Mouse (Mus musculus) liver, embryonic 11.5 days (tissue): ENCODE data around the gene Dennd6b. TPM values are rescaled to one million over a fixed set of nuclear protein-coding genes. Genes with fewer than 3 reads are reported as not detected.
A peak's percentile ranks its signal among the peaks of the same experiment; 100 is the strongest.

Experiments used
- ATAC-seq: fragments of 200-750 bp; cut with Nextera tagmentation; replicated peaks from 2 replicates; pipeline ENCODE4 v1.8.0; 2017; ENCODE audit warnings: moderate number of reproducible peaks, mild to moderate bottlenecking, moderate TSS enrichment, moderate library complexity; ENCODE audit not compliant: low FRiP score
- DNase-seq: peaks from one replicate; pipeline ENCODE4 v3.0.0-alpha.2; 2017; ENCODE audit warnings: low spot score
- H3K27ac ChIP-seq: fragments of 300-500 bp; sonication (generic); 2 replicates; pipeline ENCODE4 v1.5.1; 2014; ENCODE audit warnings: mild to moderate bottlenecking, low read depth, low read length, control low read depth
- H3K27me3 ChIP-seq: fragments of 300-500 bp; sonication (generic); replicated peaks from 2 replicates; pipeline ENCODE4 v1.6.1; 2014; ENCODE audit warnings: low read length, mixed read lengths; ENCODE audit not compliant: control insufficient read depth, insufficient read depth
- H3K36me3 ChIP-seq: fragments of 300-500 bp; sonication (generic); 2 replicates; pipeline ENCODE4 v1.6.1; 2014; ENCODE audit warnings: mild to moderate bottlenecking, low read length, moderate library complexity, mixed read lengths; ENCODE audit not compliant: control insufficient read depth, insufficient read depth
- H3K4me1 ChIP-seq: fragments of 300-500 bp; sonication (generic); replicated peaks from 2 replicates; pipeline ENCODE4 v1.6.1; 2014; ENCODE audit warnings: low read length, mixed read lengths; ENCODE audit not compliant: control insufficient read depth, insufficient read depth
- H3K4me2 ChIP-seq: fragments of 300-500 bp; sonication (generic); 2 replicates; pipeline ENCODE4 v1.6.1; 2014; ENCODE audit warnings: mild to moderate bottlenecking, control low read depth, moderate library complexity
- H3K4me3 ChIP-seq: fragments of 300-500 bp; sonication (generic); 2 replicates; pipeline ENCODE4 v1.5.1; 2014; ENCODE audit warnings: low read depth, low read length, control low read depth
- H3K9ac ChIP-seq: fragments of 300-500 bp; sonication (generic); 2 replicates; pipeline ENCODE4 v1.6.1; 2014; ENCODE audit warnings: low read depth, low read length, control low read depth
- H3K9me3 ChIP-seq: fragments of 300-500 bp; sonication (generic); 2 replicates; pipeline ENCODE4 v1.6.1; 2016; ENCODE audit warnings: low read length, inconsistent platforms, mixed read lengths; ENCODE audit not compliant: control insufficient read depth
- WGBS: fragments of 180-500 bp; shearing (Covaris S2); extraction: QIAGEN DNeasy Blood & Tissue Kit; methylation state at CpG from one replicate; pipeline ENCODE4 v1.1.7; 2014; 5-methylcytosine and 5-hydroxymethylcytosine counted together
- polyA plus RNA-seq: library from polyadenylated mRNA; unstranded; fragments of >200 nt; fragmentation: Nextera tagmentation; extraction: Ambion mirVana; gene quantifications from 2 replicates; pipeline ENCODE4 v1.2.1, GENCODE M21; 2014

Gene Dennd6b
- polyA plus RNA-seq = 9.5 and 10.5 TPM in 2 replicates

- H3K4me1 ChIP-seq = peaks cover 15% of the 10 kb centered on the region
- H3K4me2 ChIP-seq = peak within 1 kb of the TSS; percentile 91
- no peaks in the 10 kb centered on the region for H3K27me3 ChIP-seq
- no peaks in the 10 kb centered on the region for H3K9me3 ChIP-seq
- peak within 1 kb of the TSS; percentile 92 for H3K4me3 ChIP-seq
- H3K36me3 ChIP-seq = no peaks in the 10 kb centered on the region
- DNase-seq (peak; percentile 96), ATAC-seq (peak; percentile 98)
- peak within 1 kb of the TSS; percentile 99 for H3K27ac ChIP-seq
- WGBS = under 1% methylated on average over 38 of the region's 38 CpGs
- peak within 1 kb of the TSS; percentile 99 for H3K9ac ChIP-seq
These were observed at the start of gene Dennd6b for GRCm38 (mm10) chr15:89196313-89196706. Dennd6b (minus strand) TSS chr15:89196496.

GRCm38 (mm10) chr15:89241025-89241424 is 44.7 kb upstream of the Dennd6b start:
- H3K4me2 ChIP-seq = no peak overlapping the region
- DNase-seq (no peak), ATAC-seq (no peak)
- H3K9me3 ChIP-seq = no peaks in the 10 kb centered on the region
- WGBS = 66% methylated on average over 2 of the region's 2 CpGs
- H3K4me3 ChIP-seq = no peak overlapping the region
- H3K9ac ChIP-seq = no peak overlapping the region
- H3K36me3 ChIP-seq = peaks cover 5% of the 10 kb centered on the region; the same call in 1 of the 2 replicates
- H3K27me3 ChIP-seq = no peaks in the 10 kb centered on the region
- no peak overlapping the region for H3K27ac ChIP-seq
- peaks cover 4% of the 10 kb centered on the region; the same call in 1 of the 2 replicates for H3K4me1 ChIP-seq

GRCm38 (mm10) chr15:89239751-89240392 is 43.6 kb upstream of the Dennd6b start:
- no peak overlapping the region; the same call in 1 of the 2 replicates for H3K27ac ChIP-seq
- H3K4me1 ChIP-seq = peaks cover 4% of the 10 kb centered on the region; the same call in 1 of the 2 replicates
- no peaks in the 10 kb centered on the region for H3K27me3 ChIP-seq
- H3K4me2 ChIP-seq = peak overlapping the region; percentile 19; the same call in 1 of the 2 replicates
- H3K4me3 ChIP-seq = no peak overlapping the region
- no peaks in the 10 kb centered on the region for H3K9me3 ChIP-seq
- ATAC-seq (peak; percentile 70), DNase-seq (peak; percentile 38)
- 36% methylated on average over 3 of the region's 3 CpGs for WGBS
- peak overlapping the region; percentile 26; the same call in 1 of the 2 replicates for H3K9ac ChIP-seq
- H3K36me3 ChIP-seq = peaks cover 5% of the 10 kb centered on the region; the same call in 1 of the 2 replicates

GRCm38 (mm10) chr15:89234052-89234451 is 37.8 kb upstream of the Dennd6b start:
- DNase-seq (no peak), ATAC-seq (no peak)
- Histone ChIP-seq H3K4me3 (no peak overlapping the region), H3K27ac (no peak overlapping the region), H3K4me1 (peaks cover under 1% of the 10 kb centered on the region; the same call in 1 of the 2 replicates), H3K9me3 (no peaks in the 10 kb centered on the region), H3K4me2 (no peak overlapping the region), H3K36me3 (peaks cover 2% of the 10 kb centered on the region; the same call in 1 of the 2 replicates), H3K27me3 (no peaks in the 10 kb centered on the region), H3K9ac (no peak overlapping the region)
- 93% methylated on average over 4 of the region's 4 CpGs for WGBS

GRCm38 (mm10) chr15:89233586-89233985 is 37.3 kb upstream of the Dennd6b start:
- Histone ChIP-seq H3K27me3 (no peaks in the 10 kb centered on the region), H3K4me3 (no peak overlapping the region), H3K36me3 (peaks cover 2% of the 10 kb centered on the region; the same call in 1 of the 2 replicates), H3K9me3 (no peaks in the 10 kb centered on the region), H3K27ac (no peak overlapping the region), H3K9ac (no peak overlapping the region), H3K4me2 (no peak overlapping the region), H3K4me1 (no peaks in the 10 kb centered on the region)
- DNase-seq = no peak
- 0 out of 2 replicates have a peak, but pooled peaks have one; percentile 49 for ATAC-seq
- 61% methylated on average over 2 of the region's 2 CpGs for WGBS

- Histone ChIP-seq H3K9me3 (no peaks in the 10 kb centered on the region), H3K27me3 (no peaks in the 10 kb centered on the region), H3K4me2 (peak overlapping the region; percentile 85), H3K4me3 (peak overlapping the region; percentile 17; the same call in 1 of the 2 replicates), H3K4me1 (peaks cover 32% of the 10 kb centered on the region), H3K9ac (peak overlapping the region; percentile 60), H3K27ac (peak overlapping the region; percentile 99), H3K36me3 (peaks cover 6% of the 10 kb centered on the region; the same call in 1 of the 2 replicates)
- ATAC-seq (peak; percentile 84), DNase-seq (no peak)
- WGBS = 35% methylated on average over 2 of the region's 2 CpGs
These were observed 19.4 kb upstream of the Dennd6b start for GRCm38 (mm10) chr15:89215611-89216233.

GRCm38 (mm10) chr15:89214953-89215352 is 18.7 kb upstream of the Dennd6b start:
- peak overlapping the region; percentile 99 for H3K27ac ChIP-seq
- peak overlapping the region; percentile 85 for H3K4me2 ChIP-seq
- no peak for ATAC-seq

GRCm38 (mm10) chr15:89213517-89213916 is 17.2 kb upstream of the Dennd6b start:
- Histone ChIP-seq H3K36me3 (peaks cover 6% of the 10 kb centered on the region; the same call in 1 of the 2 replicates), H3K4me1 (peaks cover 32% of the 10 kb centered on the region), H3K27me3 (no peaks in the 10 kb centered on the region), H3K9me3 (no peaks in the 10 kb centered on the region), H3K27ac (peak overlapping the region; percentile 99; the same call in 1 of the 2 replicates), H3K9ac (peak overlapping the region; percentile 10; the same call in 1 of the 2 replicates), H3K4me2 (peak overlapping the region; percentile 85), H3K4me3 (0 out of 2 replicates have a peak overlapping the region, but pooled peaks have one; percentile 18)
- 67% methylated on average over 3 of the region's 3 CpGs for WGBS
- ATAC-seq (no peak), DNase-seq (no peak)

More at GRCm38 (mm10) chr15:89214953-89215352, 18.7 kb upstream of the Dennd6b start:
- Histone ChIP-seq H3K9me3 (no peaks in the 10 kb centered on the region), H3K36me3 (peaks cover 6% of the 10 kb centered on the region; the same call in 1 of the 2 replicates), H3K4me1 (peaks cover 32% of the 10 kb centered on the region), H3K4me3 (no peak overlapping the region), H3K9ac (no peak overlapping the region), H3K27me3 (no peaks in the 10 kb centered on the region)
- DNase-seq = no peak
- WGBS = 94% methylated on average over 3 of the region's 3 CpGs
